Mouse (Mus musculus) NIH3T3 (cell line): ENCODE measurements around the gene Serpina10.
"Not testable (repeated sequence)": the region's sequence is repeated elsewhere in the genome, so short reads cannot be mapped to it uniquely, and the experiment has no call there.

Experiments used
- DNase-seq: peaks from one replicate; pipeline ENCODE4 v3.0.0-alpha.2; 2012; ENCODE audit warnings: low read depth

Serpina10 gene

GRCm38 (mm10) chr12:103615141-103615540 is 16.1 kb downstream of the Serpina10 start:
- no peak for DNase-seq

- DNase-seq: no peak
Measured at GRCm38 (mm10) chr12:103601839-103602238, 29.4 kb downstream of the Serpina10 start.

DNA sequence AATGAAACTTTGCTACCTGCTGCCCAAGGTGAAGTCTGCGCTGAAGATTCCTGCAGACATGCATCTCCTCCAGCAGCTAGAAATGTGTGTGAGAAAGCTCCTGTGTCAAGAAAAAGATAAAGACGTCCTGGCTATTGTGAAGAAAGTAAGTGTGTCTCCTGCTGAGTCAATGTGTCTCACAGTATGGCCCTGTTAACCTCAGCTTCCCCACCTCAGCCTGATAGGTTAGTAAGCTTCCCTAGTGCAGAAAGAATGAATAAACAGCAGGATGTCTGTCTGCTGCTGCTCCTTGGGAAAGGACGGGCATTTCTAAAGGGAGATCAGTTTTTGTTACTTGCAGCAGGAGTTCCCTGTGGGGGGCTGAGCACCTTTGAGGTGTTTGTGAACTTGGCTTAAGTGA is 30.9 kb downstream of the Serpina10 start:
- no peak for DNase-seq

GRCm38 (mm10) chr12:103598411-103598810 is 32.8 kb downstream of the Serpina10 start:
- DNase-seq: no peak

GRCm38 (mm10) chr12:103583771-103584170 is 47.5 kb downstream of the Serpina10 start:
- DNase-seq: no peak

GRCm38 (mm10) chr12:103578148-103578547 is 53.1 kb downstream of the Serpina10 start:
- not testable (repeated sequence) for DNase-seq

GRCm38 (mm10) chr12:103569690-103570089 is 61.6 kb downstream of the Serpina10 start:
- no peak for DNase-seq

- no peak for DNase-seq
Measured at GRCm38 (mm10) chr12:103567129-103567528, 64.1 kb downstream of the Serpina10 start.

GRCm38 (mm10) chr12:103565151-103565550 is 66.1 kb downstream of the Serpina10 start:
- peak; percentile 18 for DNase-seq
